Mouse (Mus musculus): ENCODE measurements around the gene Luc7l. TPM values are rescaled to one million over a fixed set of nuclear protein-coding genes. Genes with fewer than 3 reads are reported as not detected.

Gene Luc7l
- 10 to 100 TPM; 50.0 to 74.6 TPM for total RNA-seq (2021)
- long read RNA-seq, experiment 1, full-length matches to known transcripts = 31 of 57 reads
- long read RNA-seq, experiment 1, partial matches to known transcripts = 22 of 57 reads
- long read RNA-seq, experiment 1, other reads (novel, unspliced or antisense) = 4 of 57 reads
- long read RNA-seq, experiment 2, partial matches to known transcripts = 5 of 13 reads
- long read RNA-seq, experiment 2, other reads (novel, unspliced or antisense) = 3 of 13 reads

DNA sequence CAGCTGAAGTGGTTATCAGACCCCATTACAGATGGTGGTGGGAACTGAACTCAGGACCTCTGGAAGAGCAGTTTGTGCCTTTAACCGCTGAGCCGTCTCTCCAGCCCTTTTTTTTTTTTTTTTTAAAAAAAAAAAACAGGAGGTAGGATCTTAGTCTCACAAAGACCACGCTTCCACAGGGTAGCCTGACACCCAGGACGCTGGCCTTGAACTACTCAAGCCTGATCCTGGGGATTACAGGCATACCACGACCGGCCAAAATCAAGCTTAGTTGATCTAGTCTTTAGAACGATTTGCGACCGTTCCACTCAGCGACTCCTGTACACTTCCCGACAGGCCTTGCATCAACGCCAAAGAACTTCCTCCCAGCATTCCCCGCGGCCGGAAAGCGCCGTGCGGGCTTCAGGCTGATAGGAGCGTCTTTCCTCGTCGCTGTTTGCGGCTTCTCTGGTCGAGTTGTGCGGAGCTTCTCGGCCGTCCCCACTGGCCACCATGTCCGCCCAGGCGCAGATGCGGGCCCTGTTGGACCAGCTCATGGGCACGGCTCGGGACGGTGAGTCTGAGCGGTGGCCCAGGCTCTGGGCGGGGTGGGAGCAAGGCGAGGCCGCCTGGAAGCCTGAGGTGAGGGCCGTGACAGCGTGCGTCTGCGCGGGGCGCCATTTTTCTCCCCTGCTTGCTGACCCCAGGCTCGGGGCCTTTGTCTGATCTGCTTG is at the start of gene Luc7l:
Gene Luc7l, plus strand, starts transcription at position 358 of the 713 bp plus-strand sequence.
- peak; percentile 95 to 96 for DNase-seq

GRCm38 (mm10) chr17:26203321-26203811 is 49.3 kb upstream of the Luc7l start:
- peak; percentile 72 to 79 for DNase-seq

DNA sequence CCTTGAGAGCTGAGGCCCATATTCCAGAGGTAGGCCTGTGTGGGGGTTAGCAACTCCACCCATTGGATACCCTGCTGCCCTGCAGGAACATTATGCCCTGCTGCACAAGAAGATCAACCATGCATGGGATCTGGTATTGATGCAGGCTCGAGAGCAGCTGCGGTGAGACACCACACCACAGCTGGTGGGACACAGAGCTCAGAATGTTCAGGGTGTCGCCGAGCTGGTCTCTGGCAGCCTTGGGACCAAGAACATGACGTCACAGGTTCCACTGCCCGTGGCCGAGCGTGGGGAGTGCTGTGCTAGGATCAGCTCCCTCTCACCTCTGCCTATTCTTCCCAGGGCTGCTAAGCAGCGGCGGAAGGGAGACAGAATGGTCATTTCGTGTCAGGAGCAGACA is 47.9 kb upstream of the Luc7l start:
- DNase-seq = no peak

DNA sequence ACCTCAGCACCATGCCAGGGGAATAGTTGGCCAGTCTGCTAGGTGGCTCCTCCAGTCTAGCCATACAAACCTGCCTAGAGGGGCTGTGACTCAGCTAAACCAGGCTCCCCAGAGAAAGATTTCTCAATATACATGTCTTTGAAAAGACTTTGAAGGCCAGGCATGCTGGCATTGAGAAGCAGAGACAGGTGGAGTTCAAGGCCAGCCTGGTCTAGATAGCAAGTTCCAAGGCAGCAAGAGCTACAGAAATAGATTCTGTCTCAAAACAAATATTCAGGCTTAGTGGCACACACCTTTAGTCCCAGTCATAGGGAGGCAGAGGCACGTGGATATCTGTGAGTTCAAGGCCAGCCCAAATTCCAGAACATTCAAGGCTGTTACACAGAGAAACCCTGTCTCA is 46.3 kb upstream of the Luc7l start:
- DNase-seq = peak; percentile 59 to 67

- DNase-seq = no peak
Measured at GRCm38 (mm10) chr17:26207686-26208085, 45.0 kb upstream of the Luc7l start, which contains the start of gene Arhgdig. Gene Arhgdig, minus strand, starts transcription at chr17:26207786.

- no peak for DNase-seq
Measured at GRCm38 (mm10) chr17:26212241-26212640, 40.5 kb upstream of the Luc7l start.

DNA sequence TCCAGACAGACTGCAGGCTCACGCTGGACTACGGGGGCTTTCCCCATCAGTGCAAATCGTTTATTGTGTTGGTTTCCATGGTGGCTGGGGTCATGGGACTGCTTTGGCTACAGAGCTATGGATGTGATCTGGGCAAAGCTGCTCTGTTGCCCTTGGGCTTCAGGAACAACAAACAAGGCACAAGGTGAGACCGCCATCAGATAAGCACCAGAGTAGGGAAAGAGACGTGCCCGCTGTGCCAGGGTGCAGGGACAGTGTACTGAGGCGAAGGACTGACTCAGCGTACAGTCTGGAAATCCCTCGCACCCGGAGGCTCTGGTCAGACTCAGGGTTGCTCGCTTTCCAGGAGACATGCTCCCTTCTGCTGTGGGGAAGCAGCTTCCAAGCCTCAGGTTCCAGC is 40.0 kb upstream of the Luc7l start:
- no peak for DNase-seq

- no peak for DNase-seq
Measured at GRCm38 (mm10) chr17:26221508-26221907, 31.2 kb upstream of the Luc7l start.

DNA sequence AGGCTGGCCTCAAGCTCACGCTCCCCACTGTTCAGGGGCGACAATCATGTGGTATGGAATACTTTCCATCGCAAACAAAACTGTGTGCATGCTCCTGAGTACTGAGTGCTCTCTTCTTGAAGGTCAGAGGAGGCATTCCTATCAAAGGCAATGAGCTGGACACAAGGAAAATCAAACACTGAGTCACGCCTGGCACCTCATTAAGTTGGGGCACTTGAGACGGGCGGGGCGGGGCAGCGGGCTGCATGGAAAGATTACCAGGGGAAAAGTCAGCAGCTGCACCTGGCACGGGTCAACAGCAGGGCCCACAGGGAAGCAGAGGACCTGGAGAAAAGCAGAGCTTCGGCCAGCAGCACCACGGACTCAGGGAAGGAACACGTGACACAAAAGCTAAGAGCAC is 27.5 kb upstream of the Luc7l start:
- peak in 1 of 2 experiments; percentile 44 for DNase-seq

- DNase-seq = no peak
Measured at GRCm38 (mm10) chr17:26229776-26230175, 22.9 kb upstream of the Luc7l start.

DNA sequence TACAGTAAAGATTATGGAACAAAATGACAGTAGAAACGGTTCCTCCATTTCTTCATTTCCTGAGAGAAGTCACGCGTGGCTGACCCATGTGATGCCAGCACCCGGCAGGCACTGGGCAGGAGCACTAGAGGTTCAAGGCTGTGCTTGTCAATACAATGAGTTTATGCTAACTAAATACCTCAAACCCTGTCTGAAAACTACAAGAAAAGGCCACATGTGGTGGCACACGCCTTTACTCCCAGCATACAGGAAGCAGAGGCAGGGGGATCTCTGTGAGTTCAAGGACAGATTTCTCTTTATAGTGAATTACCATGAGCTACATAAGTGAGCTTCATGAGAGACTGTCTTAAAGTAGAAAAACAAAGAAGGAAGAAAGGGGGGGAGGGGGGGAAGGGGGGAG is 21.5 kb upstream of the Luc7l start:
- no peak for DNase-seq

DNA sequence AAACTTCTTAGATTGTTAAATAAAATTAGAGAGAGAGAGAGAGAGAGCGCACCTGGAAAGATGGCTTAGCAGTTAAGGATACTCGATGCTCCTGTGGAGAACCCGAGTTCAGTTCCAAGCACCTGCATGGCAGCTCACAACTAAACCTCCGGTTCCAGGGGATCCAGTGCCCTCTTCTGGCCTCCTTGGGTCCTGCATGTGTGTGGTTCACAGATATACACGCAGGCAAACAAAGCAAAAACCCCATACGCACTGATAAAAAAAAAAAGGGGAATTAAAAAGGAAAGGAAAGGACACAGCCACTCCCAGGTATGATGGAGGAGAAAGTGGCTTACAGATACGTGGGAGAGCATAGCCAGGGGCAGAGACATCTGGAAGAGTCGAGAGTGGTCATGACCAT is 19.8 kb upstream of the Luc7l start:
- no peak for DNase-seq

DNA sequence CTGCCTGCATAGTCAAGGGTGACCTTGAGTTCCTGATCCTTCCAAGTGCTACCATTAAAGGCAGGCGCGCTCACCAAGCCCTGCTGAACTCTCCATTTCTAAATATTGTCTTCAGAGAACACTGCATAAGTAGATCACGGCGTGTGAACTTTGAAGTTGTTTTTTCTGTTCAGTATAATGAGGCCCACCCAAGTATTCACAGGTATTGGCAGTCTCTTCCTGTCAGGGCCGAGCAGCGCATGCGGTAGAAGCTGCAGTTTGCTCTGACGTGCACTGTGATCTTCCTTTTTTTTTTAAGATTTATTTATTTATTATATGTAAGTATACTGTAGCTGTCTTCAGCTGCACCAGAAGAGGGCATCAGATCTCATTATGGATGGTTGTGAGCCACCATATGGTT is 18.3 kb upstream of the Luc7l start:
- DNase-seq = no peak

DNA sequence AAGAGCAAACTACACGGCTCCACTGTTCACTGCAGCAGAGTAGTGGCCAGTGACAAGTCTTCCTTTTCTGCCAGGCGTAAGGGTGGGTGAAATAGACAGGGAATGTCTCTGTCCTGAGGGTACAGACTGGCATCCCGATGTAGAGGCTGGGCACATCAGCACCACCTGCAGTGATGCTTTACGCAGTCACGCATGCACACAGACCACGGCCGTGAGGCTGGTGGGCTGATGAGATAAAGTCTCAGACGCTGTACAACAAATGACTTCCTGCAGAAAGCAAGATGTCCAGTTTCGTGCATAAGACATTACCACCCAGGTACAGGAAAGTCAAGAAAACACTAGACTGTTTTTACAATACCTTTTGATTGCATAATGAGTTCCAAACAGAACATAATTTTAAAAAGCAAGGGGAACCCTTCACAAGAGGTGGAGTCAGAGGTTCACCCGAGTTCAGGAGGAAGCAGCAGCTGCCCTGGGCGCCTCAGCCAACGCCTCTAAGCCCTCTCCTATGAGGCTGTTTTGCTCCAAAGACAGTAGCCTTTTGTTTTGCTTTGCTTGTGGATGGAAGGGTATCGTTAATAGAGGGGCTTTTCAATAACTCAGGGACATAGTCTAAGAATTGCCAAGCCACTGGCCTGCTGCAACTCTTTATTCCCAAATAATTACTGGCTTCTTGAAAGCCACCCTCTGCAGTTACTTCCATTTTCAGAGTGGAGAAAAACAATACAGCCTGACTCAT is 17.4 kb upstream of the Luc7l start:
- no peak for DNase-seq

GRCm38 (mm10) chr17:26237667-26238066 is 15.0 kb upstream of the Luc7l start:
- no peak for DNase-seq

GRCm38 (mm10) chr17:26239551-26239950 is 13.1 kb upstream of the Luc7l start:
- DNase-seq = no peak

GRCm38 (mm10) chr17:26240120-26240790 is 12.4 kb upstream of the Luc7l start:
- no peak for DNase-seq

GRCm38 (mm10) chr17:26240990-26241389 is 11.7 kb upstream of the Luc7l start:
- peak in 1 of 2 experiments; percentile 29 for DNase-seq

DNA sequence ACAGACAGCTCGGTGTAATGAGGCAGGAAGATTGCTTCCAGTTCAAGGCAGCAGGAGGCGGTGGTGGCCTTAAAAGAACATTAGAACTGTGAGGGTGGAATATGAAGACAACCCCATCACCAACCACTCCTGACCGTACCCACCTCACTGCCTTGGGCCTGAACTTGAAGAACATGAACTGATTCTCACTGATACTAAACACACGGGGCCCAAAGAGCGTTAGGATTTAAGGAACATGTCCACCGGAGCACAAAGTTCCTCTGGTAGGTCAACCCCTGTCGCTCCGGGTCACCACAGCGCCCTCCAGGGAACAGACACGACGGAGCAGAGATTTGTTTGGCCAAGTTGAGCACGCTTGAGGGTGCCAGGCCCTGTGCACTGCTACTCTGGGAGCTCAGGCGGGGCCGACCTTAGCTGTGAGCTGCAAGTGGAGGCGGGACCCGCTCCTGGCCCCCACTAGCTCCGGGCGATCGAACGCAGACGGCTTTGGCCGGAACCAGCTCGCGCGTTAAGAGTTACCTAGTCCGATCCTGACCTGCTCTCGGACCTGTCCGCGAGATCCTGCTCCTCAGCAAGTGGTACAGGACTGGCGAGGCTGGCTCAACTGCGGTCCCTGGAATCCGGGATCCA is 9.1 kb upstream of the Luc7l start:
- peak; percentile 78 to 82 for DNase-seq

DNA sequence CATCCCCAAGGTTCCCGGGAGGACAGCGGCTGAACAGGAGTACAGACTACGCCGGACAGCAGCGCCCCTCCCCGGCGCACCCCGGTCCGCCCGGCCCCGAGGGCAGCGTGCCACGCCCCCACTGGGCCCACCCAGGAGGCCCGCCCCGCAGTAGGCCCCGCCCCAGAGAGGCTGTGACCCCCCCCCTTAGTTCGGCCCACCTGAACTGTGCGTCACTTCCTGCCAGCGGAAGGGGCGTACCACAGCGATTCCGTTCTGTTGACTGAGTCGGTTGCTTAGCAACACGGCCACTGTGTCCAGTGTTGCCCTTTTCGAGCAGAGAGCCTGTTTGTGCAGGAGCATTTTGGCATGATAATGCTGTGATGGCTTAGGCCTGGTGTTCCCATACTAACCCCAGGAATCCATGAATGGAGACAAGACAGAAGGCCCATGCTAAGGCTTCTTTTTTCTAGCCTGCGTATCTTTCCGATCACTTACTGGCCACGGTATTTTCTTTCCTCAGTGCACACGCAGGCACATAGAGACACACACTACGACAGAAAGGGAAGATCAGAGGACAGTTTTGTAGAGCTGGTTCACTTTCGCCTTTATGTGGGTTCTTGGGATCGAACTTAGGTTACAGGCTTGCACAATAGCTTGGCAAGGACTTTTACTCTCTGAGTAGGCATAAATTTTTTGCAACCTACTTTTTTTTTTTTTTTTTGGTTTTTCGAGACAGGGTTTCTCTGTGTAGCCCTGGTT is 8.4 kb upstream of the Luc7l start, which contains the start of gene Fam234a:
Gene Fam234a, minus strand, starts transcription at position 142 of the 741 bp plus-strand sequence.
- DNase-seq = peak; percentile 96 to 98
